Mouse (Mus musculus) layer of hippocampus, postnatal 10 days (tissue): ENCODE results near the gene Cep128. TPM values are rescaled to one million over a fixed set of nuclear protein-coding genes. Genes with fewer than 3 reads are reported as not detected.

Source experiments
- DNase-seq, 2 experiments: peaks; one replicate each; pipeline ENCODE4 v3.0.0; 2021; ENCODE audit warnings: low spot score in 2 of 2
- total RNA-seq, 2 experiments: library from RNA; stranded (reverse); gene quantifications; 2 replicates each; pipeline ENCODE4 v1.2.3; 2021

Cep128 gene
- total RNA-seq, 2 experiments from 2014 or later, result 5.7 to 7.8 TPM

DNA sequence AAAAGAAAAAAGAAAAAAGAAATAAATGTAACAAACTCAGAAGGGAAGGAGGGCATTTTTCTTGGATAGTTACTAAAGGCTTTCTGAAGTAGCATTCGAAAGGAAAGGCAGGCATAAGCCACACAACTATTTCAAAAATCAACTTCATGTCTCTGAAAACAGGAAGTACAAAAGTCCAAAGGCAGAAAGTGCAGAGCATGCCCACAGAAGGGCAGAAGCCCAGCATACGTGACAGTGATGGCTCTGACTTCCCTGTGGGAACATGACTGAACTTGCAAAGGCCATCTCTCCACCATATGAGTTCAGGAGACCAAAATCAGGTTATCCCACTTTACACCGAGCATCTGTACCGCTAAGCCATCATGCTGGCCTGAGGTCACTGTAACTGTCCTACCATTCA lies 71.6 kb downstream of the Cep128 start:
- DNase-seq, result no peak

- no peak for DNase-seq
Measured at GRCm38 (mm10) chr12:91307733-91308132, 76.5 kb downstream of the Cep128 start.

- DNase-seq, result no peak
Measured at GRCm38 (mm10) chr12:91305769-91306168, 78.4 kb downstream of the Cep128 start.

DNA sequence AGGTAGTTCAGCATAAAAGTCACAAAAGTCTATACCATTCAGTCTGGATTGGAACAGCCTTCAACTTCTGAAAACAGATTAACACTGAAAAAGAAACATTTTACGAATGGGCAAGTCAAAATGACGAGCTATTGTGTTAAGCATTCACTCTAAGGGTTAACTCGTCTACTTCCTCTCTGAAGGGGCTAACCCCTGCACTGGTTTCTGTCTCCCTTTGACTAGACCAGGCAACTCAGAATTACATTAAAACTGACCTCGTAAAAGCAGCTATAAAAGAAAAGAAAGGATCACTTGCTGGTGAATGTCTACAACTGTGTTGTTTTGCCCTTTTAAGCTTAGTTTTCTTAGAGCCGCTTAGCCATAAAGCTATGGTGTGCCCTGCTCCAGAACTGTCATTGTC lies 79.2 kb downstream of the Cep128 start:
- no peak for DNase-seq

DNA sequence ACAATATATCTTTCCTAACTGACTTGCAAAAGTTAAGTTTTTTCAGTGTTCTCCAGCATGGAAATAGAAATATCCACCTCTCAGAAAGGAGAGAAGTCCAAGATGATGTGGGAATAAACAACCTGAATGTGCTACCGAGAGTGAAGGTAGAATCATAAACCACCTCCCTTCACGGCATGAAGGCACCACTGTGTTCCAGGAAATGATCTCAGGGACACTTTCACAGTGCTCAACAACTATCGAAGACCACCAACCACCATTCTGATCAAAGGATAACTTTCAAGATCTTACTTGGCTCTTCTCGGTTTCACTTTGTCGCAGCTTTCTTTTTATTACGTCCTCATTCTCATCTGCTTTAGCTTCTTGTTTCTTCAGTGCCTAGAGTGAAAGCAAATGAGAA lies 85.5 kb downstream of the Cep128 start:
- no peak for DNase-seq

- no peak for DNase-seq
Measured at GRCm38 (mm10) chr12:91295870-91296269, 88.3 kb downstream of the Cep128 start.

GRCm38 (mm10) chr12:91295436-91295835 lies 88.8 kb downstream of the Cep128 start:
- no peak for DNase-seq

DNA sequence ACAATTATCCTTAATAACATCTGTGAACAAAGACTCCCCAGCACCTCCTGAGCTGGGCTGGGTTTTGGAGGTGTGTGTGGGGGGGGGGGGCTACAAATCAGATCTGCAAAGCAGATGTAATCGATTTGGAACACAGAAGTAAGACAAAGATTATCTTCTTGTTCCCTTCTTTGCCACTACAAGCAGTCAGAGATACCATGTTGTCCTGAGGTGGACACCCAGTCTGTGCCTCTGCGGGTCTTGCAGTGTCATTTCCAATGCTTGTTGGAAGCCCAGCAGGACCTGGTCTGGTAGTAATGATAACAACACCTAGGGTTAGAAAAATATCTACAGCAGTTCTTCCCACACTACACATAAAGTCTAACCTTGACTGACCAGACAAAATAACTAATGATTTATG lies 110.3 kb downstream of the Cep128 start:
- DNase-seq, result no peak

GRCm38 (mm10) chr12:91269634-91270033 lies 114.6 kb downstream of the Cep128 start:
- DNase-seq, result no peak

- DNase-seq, result no peak
Measured at GRCm38 (mm10) chr12:91268974-91269373, 115.2 kb downstream of the Cep128 start.

GRCm38 (mm10) chr12:91266014-91266413 lies 118.2 kb downstream of the Cep128 start:
- DNase-seq, result no peak

- DNase-seq, result no peak
Measured at GRCm38 (mm10) chr12:91265462-91265861, 118.7 kb downstream of the Cep128 start.

GRCm38 (mm10) chr12:91264828-91265355 lies 119.3 kb downstream of the Cep128 start:
- DNase-seq, result no peak

DNA sequence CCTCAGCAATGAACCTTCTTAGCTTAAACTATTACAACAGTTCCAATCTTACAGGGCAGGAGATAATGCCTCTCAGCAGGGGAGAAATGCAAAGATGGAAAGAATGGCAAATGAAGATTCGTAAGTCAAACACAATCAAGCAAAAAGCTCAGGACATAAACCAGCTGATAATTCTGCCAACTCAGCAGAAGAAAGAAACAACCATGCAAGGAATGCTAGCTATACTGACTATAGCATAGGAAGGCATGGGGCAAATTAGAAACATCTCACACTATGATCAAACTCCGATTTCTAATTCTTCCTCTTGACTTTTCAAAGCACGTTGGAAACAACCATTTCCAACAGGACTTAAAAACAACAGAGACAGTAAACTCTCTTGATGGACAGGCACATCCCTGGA lies 120.5 kb downstream of the Cep128 start:
- DNase-seq, result no peak

DNA sequence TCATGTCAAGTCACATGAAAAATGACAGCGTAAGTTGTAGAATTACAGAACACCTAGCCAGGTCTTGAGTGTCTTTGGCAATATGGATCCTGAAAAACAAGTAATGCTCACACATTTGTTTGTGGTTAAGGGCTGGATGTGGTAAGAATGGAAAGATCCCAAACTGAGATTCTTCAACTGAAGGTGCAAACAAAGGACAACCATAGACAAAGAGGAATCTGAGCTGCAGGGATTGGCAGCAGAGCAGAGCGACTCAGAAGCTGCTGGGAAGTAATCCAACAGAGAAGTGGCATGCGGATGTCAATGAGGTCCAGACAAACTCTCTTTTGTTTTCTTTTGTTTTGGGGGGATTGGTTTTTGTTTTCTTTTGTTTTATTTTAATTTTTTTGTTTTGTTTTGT lies 121.4 kb downstream of the Cep128 start:
- DNase-seq, result no peak

DNA sequence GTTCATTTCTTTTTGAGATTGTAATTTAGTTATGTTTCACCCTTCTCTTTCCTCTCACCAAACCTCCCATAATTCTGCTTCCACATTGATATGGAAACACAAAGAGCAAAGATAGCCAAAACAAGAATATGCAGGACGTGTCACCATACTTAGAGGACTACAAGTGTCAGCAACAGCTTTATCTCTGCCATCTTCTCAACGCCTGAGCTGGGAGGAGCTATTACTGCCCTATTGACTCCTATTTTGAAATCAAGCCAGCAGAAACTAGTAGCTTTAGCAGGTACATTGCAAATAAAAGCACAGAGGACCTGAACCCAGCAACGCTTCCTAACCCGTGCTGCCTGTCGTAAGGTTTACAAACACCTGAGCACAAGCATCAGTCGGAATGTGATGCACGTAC lies 127.9 kb downstream of the Cep128 start:
- no peak for DNase-seq

GRCm38 (mm10) chr12:91254831-91255230 lies 129.4 kb downstream of the Cep128 start:
- no peak for DNase-seq

GRCm38 (mm10) chr12:91220609-91221008 lies 163.6 kb downstream of the Cep128 start:
- DNase-seq, result no peak

GRCm38 (mm10) chr12:91205550-91205949 lies 178.7 kb downstream of the Cep128 start:
- DNase-seq, result no peak

DNA sequence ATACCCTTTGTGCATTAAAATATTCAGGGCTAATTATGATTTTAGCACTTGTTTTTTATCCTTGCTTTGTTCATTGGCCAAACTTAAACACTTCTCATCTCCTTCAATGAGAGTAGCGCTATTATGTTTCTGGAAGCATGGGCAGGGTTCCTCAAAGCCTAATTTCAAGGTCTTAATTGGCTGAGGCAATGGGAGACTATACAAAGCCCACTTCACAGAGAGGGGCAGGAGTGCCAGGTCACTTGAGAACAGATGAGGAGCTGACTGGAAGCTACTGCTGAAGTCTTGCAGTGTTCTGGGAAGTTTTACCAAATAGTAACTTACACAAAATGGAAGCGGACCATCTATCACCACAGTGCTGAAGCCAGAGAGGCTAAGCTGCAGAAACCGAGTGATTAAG lies 179.9 kb downstream of the Cep128 start:
- peak in 1 of 2 experiments; percentile 30 for DNase-seq

DNA sequence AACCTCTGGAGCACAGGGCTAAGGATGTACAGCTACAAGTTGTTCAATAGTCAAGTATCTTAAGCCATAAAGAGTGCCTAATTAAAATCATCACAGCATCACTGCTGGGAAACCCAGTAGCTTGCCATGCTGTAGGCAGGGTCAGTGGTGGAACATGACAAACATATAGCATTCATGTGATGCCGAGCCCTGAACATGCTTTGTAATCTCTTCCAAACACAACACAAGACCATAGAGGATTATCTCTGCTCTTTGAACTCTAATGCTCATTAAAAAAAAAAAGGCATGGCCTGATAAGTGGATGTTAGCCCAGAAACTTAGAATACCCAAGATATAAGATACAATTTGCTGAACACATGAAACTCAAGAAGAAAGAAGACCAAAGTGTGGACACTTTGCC lies 181.7 kb downstream of the Cep128 start:
- DNase-seq, result no peak

DNA sequence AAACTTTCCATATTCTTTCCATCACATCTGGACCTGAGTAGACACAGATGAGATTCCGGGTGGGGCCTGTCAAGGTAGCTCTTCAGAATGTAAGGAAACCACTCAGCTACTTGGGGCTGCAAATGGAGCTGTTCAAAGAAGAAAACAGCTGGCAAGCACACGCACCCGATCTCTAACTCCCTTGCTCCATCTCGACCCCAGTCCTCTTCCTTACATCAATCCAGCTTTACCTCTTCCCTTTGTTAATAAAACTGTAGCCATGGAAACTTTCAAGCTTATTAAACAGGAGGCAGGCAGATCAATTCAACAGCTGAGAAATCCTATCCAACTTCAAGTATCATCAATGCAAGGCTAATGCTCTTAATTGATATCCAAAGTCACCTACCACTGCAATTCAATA lies 195.1 kb downstream of the Cep128 start:
- no peak for DNase-seq

GRCm38 (mm10) chr12:91185564-91185963 lies 198.6 kb downstream of the Cep128 start:
- no peak for DNase-seq

GRCm38 (mm10) chr12:91184616-91185015 lies 199.6 kb downstream of the Cep128 start:
- DNase-seq, result no peak
